Mouse (Mus musculus): Measurements from ENCODE around the gene Cdk14. TPM values are rescaled to one million over a fixed set of nuclear protein-coding genes. Genes with fewer than 3 reads are reported as not detected.

Cdk14 gene
- polyA plus RNA-seq, 1 experiment = 3.1 TPM

GRCm38 (mm10) chr5:4766719-4767118, 653.4 kb downstream of the Cdk14 start:
- H3K4me1 ChIP-seq (ENCODE audit: control insufficient read depth, insufficient read depth, low read length) = no peaks in the 10 kb centered on the region
- no peak overlapping the region for H3K4me3 ChIP-seq (ENCODE audit: control insufficient read depth, low read depth, low read length)
- TF ChIP-seq POLR2A (IDR thresholded peaks at IDR 0.05; ENCODE audit: control insufficient read depth, low read depth, low read length) (no peak), CTCF (IDR thresholded peaks at IDR 0.05; ENCODE audit: control insufficient read depth, insufficient read depth, insufficient replicate concordance, low read depth, low read length) (no peak)
- no peak overlapping the region for H3K27ac ChIP-seq (ENCODE audit: control insufficient read depth, insufficient read depth, low read depth, low read length)
- H3K36me3 ChIP-seq (ENCODE audit: control insufficient read depth, insufficient read depth, low read length) = no peaks in the 10 kb centered on the region
- H3K27me3 ChIP-seq (ENCODE audit: control insufficient read depth, insufficient read depth, low read length) = no peaks in the 10 kb centered on the region

GRCm38 (mm10) chr5:4761891-4762290, 658.2 kb downstream of the Cdk14 start:
- TF ChIP-seq POLR2A (IDR thresholded peaks at IDR 0.05; ENCODE audit: control insufficient read depth, low read depth, low read length) = no peak
- no peak for TF ChIP-seq CTCF (IDR thresholded peaks at IDR 0.05; ENCODE audit: control insufficient read depth, insufficient read depth, insufficient replicate concordance, low read depth, low read length)
- no peak overlapping the region for H3K4me3 ChIP-seq (ENCODE audit: control insufficient read depth, low read depth, low read length)
- no peaks in the 10 kb centered on the region for H3K36me3 ChIP-seq (ENCODE audit: control insufficient read depth, insufficient read depth, low read length)
- H3K27ac ChIP-seq (ENCODE audit: control insufficient read depth, insufficient read depth, low read depth, low read length) = no peak overlapping the region
- no peaks in the 10 kb centered on the region; the same call in 1 of the 2 replicates for H3K27me3 ChIP-seq (ENCODE audit: control insufficient read depth, insufficient read depth, low read length)
- H3K4me1 ChIP-seq (ENCODE audit: control insufficient read depth, insufficient read depth, low read length) = peaks cover 14% of the 10 kb centered on the region

GRCm38 (mm10) chr5:4758331-4759080, 661.6 kb downstream of the Cdk14 start:
- H3K27me3 ChIP-seq (ENCODE audit: control insufficient read depth, insufficient read depth, low read length) = no peaks in the 10 kb centered on the region; the same call in 1 of the 2 replicates
- peak overlapping the region; percentile 69 for H3K27ac ChIP-seq (ENCODE audit: control insufficient read depth, insufficient read depth, low read depth, low read length)
- H3K4me3 ChIP-seq (ENCODE audit: control insufficient read depth, low read depth, low read length) = peak overlapping the region; percentile 80
- H3K4me1 ChIP-seq (ENCODE audit: control insufficient read depth, insufficient read depth, low read length) = peaks cover 32% of the 10 kb centered on the region
- no peaks in the 10 kb centered on the region for H3K36me3 ChIP-seq (ENCODE audit: control insufficient read depth, insufficient read depth, low read length)
- no peak for TF ChIP-seq POLR2A (IDR thresholded peaks at IDR 0.05; ENCODE audit: control insufficient read depth, low read depth, low read length)
- no peak for TF ChIP-seq CTCF (IDR thresholded peaks at IDR 0.05; ENCODE audit: control insufficient read depth, insufficient read depth, insufficient replicate concordance, low read depth, low read length)

GRCm38 (mm10) chr5:4757902-4758301, 662.2 kb downstream of the Cdk14 start, which contains the start of gene Fzd1:
Gene Fzd1, minus strand, starts transcription at chr5:4758035.
- peaks cover 32% of the 10 kb centered on the region for H3K4me1 ChIP-seq (ENCODE audit: control insufficient read depth, insufficient read depth, low read length)
- TF ChIP-seq POLR2A (IDR thresholded peaks at IDR 0.05; ENCODE audit: control insufficient read depth, low read depth, low read length) = peak; percentile 49; the same call in 1 of the 2 replicates
- no peak for TF ChIP-seq CTCF (IDR thresholded peaks at IDR 0.05; ENCODE audit: control insufficient read depth, insufficient read depth, insufficient replicate concordance, low read depth, low read length)
- no peaks in the 10 kb centered on the region; the same call in 1 of the 2 replicates for H3K27me3 ChIP-seq (ENCODE audit: control insufficient read depth, insufficient read depth, low read length)
- no peaks in the 10 kb centered on the region for H3K36me3 ChIP-seq (ENCODE audit: control insufficient read depth, insufficient read depth, low read length)
- peak within 1 kb of the TSS; percentile 69 for H3K27ac ChIP-seq (ENCODE audit: control insufficient read depth, insufficient read depth, low read depth, low read length)
- peak within 1 kb of the TSS; percentile 80 for H3K4me3 ChIP-seq (ENCODE audit: control insufficient read depth, low read depth, low read length)

- peaks cover 32% of the 10 kb centered on the region for H3K4me1 ChIP-seq (ENCODE audit: control insufficient read depth, insufficient read depth, low read length)
- peak overlapping the region; percentile 34 for H3K27ac ChIP-seq (ENCODE audit: control insufficient read depth, insufficient read depth, low read depth, low read length)
- H3K27me3 ChIP-seq (ENCODE audit: control insufficient read depth, insufficient read depth, low read length) = no peaks in the 10 kb centered on the region; the same call in 1 of the 2 replicates
- H3K36me3 ChIP-seq (ENCODE audit: control insufficient read depth, insufficient read depth, low read length) = no peaks in the 10 kb centered on the region
- no peak for TF ChIP-seq POLR2A (IDR thresholded peaks at IDR 0.05; ENCODE audit: control insufficient read depth, low read depth, low read length)
- no peak for TF ChIP-seq CTCF (IDR thresholded peaks at IDR 0.05; ENCODE audit: control insufficient read depth, insufficient read depth, insufficient replicate concordance, low read depth, low read length)
- H3K4me3 ChIP-seq (ENCODE audit: control insufficient read depth, low read depth, low read length) = peak overlapping the region; percentile 80
Measured at GRCm38 (mm10) chr5:4756871-4757711, 663.0 kb downstream of the Cdk14 start.

- H3K36me3 ChIP-seq (ENCODE audit: control insufficient read depth, insufficient read depth, low read length) = no peaks in the 10 kb centered on the region
- no peaks in the 10 kb centered on the region; the same call in 1 of the 2 replicates for H3K27me3 ChIP-seq (ENCODE audit: control insufficient read depth, insufficient read depth, low read length)
- peaks cover 32% of the 10 kb centered on the region for H3K4me1 ChIP-seq (ENCODE audit: control insufficient read depth, insufficient read depth, low read length)
- no peak overlapping the region for H3K27ac ChIP-seq (ENCODE audit: control insufficient read depth, insufficient read depth, low read depth, low read length)
- TF ChIP-seq CTCF (IDR thresholded peaks at IDR 0.05; ENCODE audit: control insufficient read depth, insufficient read depth, insufficient replicate concordance, low read depth, low read length) (no peak), POLR2A (IDR thresholded peaks at IDR 0.05; ENCODE audit: control insufficient read depth, low read depth, low read length) (no peak)
- peak overlapping the region; percentile 80 for H3K4me3 ChIP-seq (ENCODE audit: control insufficient read depth, low read depth, low read length)
Measured at GRCm38 (mm10) chr5:4756001-4756681, 664.0 kb downstream of the Cdk14 start.

All from testis, adult 2 months (tissue).